Mouse (Mus musculus): Measurements from ENCODE around the gene Col6a3.

The Col6a3 gene

GRCm38 (mm10) chr1:90723754-90724153, 120.0 kb downstream of the Col6a3 start:
- no peak for DNase-seq (ENCODE audit: low spot score in 2 of 2)

GRCm38 (mm10) chr1:90723325-90723724, 120.4 kb downstream of the Col6a3 start:
- DNase-seq (ENCODE audit: low spot score in 2 of 2), result no peak

- no peak for DNase-seq (ENCODE audit: low spot score in 2 of 2)
These were observed 121.8 kb downstream of the Col6a3 start for GRCm38 (mm10) chr1:90722021-90722420.

GRCm38 (mm10) chr1:90720610-90721241, 123.0 kb downstream of the Col6a3 start:
- no peak for DNase-seq (ENCODE audit: low spot score in 2 of 2)

- no peak for DNase-seq (ENCODE audit: low spot score in 2 of 2)
These were observed 124.8 kb downstream of the Col6a3 start for GRCm38 (mm10) chr1:90718826-90719550.

GRCm38 (mm10) chr1:90716258-90716657, 127.5 kb downstream of the Col6a3 start:
- DNase-seq (ENCODE audit: low spot score in 2 of 2), result no peak
